Mouse (Mus musculus): ENCODE results near the gene Lrrc41.
A peak's percentile ranks its signal among the peaks of the same experiment; 100 is the strongest.

Lrrc41 gene

DNA sequence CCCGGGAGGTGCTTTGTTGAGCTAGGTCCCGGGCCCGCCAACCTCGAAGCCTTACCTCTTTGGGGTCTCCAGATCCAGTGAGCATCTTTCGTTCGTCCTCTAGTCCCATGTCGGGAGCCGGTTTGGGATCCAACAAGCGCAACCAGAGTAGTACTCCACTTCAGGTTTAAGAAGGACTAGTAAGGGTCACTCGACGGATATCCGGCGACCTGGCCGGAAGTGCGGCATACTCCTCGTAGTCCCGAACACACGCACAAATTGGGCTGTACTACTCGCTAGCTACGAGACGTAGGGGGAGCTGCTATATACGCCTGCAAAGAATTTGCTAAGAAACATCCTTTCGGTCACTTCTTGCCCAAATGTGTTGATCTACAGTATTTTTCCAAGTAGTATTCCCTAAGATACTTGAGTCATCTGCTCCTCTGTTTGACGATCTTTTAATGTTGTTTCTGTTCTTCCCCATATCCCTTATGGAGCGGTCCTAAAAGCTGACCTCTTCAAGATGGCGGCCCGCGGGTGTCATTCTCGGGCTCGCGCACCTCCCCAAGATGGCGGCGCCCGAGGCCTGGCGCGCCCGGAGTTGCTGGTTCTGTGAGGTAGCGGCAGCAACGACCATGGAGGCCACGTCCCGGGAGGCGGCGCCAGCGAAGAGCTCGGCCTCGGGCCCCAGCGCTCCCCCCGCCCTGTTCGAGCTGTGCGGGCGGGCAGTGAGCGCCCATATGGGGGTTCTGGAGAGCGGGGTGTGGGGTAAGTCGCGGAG lies at the start of gene Lrrc41, which contains the start of gene Uqcrh:
Gene Lrrc41, plus strand, starts transcription at position 409 of the 760 bp plus-strand sequence.
Gene Uqcrh, minus strand, starts transcription at position 211 of the 760 bp plus-strand sequence.
- peak; percentile 94 for DNase-seq (ENCODE audit: low spot score)

DNA sequence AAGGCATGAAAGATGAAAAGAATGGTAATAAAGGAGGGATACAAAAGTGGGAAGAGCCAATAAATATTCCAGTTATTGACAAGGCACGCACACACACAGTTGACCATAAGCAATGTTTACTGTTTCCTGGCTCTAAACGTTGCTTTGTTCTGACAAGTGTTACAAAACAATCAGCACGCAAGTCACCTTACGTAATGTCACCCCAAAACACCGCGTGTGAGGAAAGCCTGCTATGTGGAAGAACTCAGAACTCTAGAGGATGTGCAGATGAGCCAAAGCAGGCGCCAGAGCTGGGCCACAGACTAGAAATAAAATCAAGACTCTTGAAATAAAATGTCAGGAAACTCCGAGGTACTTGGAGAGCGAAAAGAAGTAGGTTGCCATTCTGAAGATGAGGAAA lies 42.2 kb upstream of the Lrrc41 start:
- no peak for DNase-seq (ENCODE audit: low spot score)

DNA sequence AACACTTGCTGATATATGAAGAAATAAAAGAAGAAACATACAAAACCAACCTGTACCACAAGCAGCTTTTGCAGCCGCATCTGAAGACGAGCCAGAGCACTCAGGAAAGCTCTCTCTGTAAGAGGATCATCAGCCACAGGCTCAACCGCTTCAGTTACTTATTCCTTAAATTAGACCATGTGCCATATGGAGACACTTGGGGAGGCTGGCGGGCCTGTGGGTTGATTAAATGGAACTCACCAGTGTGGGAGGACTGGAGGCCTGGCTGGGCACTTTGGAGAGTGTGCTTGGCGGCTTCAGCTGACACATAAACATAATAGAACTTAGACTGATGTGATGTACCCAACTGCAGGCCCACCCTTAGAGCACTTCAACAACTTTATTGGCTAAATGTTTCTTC lies 41.7 kb upstream of the Lrrc41 start:
- no peak for DNase-seq (ENCODE audit: low spot score)

DNA sequence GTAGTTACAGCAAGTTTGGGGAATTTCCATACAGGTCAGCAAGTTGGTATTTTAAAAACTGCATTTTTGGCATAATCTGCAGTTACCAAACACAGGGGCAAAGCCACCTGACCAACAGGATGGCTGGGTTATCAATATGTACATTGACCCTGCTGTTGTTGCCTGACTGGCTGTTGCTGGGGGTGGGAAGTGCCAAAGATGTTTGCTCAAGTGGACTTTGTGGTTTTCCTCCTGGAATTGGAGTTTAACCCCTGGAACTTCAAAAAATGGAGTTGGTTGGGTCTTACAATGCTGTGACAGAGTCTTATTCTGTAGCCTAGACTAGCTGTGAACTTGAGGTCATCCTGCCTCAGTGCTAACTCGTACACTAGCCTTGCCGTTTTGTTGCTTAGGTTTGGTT lies 34.6 kb upstream of the Lrrc41 start:
- DNase-seq (ENCODE audit: low spot score): no peak

DNA sequence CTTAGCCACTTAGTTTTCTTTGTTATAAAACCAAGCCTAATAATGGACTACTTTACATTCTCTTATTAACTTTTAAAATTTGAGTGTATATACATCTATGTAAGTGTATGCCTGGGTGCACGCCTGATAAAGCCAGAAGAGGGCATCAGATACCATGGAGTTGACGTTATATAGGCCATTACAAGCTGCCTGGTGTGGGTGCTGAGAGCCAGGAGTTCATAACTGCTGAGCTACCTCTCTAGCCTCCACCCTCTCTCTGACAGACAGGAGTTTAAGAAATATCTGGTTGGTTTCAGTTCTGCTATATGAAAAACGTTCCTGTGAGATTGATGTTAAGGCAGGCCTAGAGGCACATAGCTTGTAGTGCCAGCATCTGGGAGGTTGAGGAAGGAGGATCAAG lies 32.9 kb upstream of the Lrrc41 start:
- DNase-seq (ENCODE audit: low spot score): no peak

DNA sequence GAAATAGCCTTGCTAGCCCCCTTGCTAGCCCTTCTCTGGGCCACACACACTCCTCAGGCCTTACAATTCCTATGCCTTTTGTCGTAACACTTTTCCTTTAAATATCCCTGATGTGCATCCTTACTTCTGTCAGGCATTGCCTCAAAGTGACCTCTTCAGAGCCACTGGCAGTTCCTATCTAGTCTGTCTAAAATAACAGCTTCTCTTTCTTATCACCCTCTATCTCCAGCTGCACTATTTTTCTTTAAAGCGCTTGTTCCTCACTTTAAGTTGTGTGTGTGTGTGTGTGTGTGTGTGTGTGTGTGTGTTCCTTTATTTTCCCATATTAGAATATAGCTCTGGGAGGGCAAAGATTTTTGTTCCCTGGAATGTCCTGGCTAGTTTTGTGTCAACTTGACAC lies 28.5 kb upstream of the Lrrc41 start:
- no peak for DNase-seq (ENCODE audit: low spot score)

DNA sequence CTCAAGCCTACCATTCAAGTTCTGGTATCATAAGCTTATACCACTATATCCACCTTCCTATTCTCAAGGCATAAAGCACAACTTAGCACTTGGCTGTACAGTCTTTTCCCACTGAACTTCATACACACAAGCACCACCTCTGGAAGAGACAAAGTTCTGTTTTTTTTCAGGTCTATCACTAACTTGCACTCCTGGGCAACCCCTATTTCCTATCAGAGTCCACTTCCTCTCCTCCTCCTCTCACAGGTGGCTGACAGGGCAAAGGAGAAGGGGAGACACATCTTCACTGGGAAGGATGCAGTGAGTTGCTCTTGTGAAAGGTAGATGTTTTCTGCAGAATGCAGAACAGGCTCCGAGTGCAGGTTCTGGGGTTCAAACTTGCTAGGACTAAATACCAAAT lies 27.4 kb upstream of the Lrrc41 start:
- DNase-seq (ENCODE audit: low spot score): no peak

DNA sequence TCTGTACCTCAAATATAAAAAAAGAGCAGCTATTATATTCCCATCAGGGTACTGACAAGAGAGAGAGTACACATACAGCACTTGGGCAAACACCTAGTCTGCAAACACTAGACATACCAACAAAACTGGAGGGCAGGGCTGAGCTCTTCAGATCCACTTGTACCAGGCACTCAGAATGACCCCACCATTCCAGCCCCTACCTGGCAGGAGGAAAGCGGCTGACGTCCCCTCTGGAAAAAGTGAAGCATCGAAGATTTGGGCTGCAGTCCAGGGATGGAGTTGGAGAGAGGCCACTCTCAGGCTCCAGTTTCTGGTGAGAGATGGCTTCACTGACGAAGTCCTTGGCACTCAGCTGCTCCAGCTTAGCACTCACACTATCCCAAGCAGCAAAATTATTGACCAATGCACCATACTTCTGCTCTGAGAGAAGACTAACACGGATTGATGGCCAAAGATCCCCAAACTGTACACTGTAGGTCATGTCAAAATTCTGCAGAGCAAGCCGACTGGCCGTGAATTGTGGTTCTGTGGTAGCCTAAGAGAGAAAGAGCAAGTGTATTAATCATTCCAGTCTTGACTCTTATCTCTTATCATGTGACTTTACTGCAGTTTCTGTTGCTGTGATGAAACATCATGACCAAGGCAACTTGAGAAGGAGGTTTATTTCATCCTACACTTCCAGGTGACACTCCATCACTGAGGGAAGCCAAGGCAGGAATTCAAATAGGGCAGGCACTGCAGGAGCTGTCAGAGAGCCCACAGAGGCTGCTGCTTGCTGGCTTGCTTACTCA lies 26.7 kb upstream of the Lrrc41 start:
- no peak for DNase-seq (ENCODE audit: low spot score)

DNA sequence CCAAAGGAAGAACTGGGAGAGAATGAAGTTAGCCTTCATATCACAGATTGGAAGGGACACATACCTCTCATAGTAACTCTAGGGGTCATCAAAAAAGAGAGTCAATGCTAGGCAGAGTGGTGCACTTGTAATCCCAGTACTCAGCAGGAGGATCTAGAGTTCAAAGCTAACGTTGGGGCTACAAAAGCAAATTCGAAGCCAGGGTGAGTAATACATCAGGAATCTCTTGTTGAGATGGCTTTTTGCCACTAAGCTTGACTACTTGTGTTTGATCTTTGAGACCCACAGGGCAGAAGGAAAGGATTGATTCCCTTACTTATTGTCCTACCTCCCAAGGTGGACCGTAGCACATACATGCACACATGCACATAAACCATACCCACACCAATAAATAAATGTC lies 25.9 kb upstream of the Lrrc41 start:
- DNase-seq (ENCODE audit: low spot score): no peak

DNA sequence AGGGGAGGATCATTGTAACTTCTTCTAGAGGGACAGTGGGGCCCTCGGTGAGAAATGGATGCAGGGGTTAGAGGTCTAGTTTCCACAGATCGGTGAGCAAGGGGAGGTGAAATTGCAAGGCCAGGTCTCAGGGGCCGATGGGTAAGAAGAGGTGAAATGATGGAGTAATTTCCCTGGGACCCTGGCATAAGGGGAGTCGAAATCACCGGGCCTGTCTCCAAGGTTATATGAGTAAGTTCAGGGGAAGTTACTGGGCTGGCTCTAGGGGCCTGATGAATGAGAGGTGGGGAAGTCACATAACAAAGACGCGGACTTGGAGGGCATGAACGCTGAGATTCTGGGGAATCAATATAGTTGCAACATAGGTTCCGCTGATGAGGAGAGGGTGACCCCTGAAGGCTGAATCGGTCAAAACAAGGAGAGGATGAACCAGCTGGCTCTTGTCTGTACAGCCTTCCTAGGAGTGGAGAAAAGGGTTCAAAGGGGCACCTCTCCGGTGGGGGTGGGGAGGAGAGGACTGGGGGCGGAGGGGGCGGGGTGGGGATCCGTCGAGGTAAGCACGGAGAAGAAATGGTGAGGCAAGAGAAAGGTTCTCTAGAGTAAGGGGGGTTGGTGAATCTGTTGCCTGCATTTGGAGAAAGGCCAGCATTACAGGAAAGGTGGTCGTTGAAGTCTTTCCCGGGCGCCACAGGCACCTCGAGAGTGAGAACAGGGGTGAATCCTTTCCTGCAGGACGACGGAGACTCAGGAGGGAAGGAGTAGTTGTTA lies 22.4 kb upstream of the Lrrc41 start:
- DNase-seq (ENCODE audit: low spot score): no peak

DNA sequence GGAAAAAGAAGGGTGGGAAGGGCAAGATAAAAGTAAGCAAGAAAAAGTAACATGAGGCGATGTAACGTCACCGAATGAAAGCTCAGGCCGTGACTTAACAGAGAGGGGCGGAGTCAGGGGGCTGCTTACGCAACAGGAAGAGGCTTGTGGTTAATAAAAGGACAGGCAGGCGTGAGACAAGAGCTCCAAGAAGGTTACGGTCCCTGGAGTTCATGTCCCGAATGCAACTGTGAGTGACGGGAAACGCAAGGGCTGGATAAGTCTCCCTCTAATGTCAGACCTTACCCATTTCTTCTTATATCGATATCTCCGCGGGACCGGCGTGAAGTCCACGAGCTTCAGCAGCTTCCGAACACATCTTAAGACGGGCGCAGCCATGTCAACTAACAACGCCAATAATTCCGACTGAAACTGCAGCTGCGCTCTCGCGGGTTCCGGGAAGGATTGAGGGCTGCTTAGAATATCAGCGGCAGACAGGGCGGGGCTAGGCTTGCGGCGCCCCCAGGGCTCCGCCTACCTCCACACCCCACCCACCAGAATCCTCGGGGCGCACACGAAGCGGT lies 21.6 kb upstream of the Lrrc41 start, which contains the start of gene Nsun4:
Gene Nsun4, minus strand, starts transcription at position 478 of the 563 bp plus-strand sequence.
- peak; percentile 82 for DNase-seq (ENCODE audit: low spot score)

DNA sequence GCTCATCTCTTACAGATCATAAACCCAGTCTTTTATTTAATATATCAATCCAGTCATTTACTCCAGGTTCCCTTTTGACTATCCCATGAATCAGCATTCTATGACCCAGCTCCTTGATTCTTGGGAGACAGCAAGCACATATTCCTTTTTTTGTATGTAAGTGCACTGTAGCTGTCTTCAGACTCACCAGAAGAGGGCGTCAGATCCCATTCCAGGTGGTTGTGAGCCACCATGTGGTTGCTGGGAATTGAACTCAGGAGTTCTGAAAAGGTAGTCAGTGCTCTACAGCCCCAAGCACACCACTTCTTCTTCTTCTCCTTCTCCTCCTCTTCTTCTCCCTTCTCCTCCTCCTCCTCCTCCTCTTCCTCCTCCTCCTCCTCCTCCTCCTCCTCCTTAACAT lies 17.5 kb upstream of the Lrrc41 start:
- DNase-seq (ENCODE audit: low spot score): no peak

DNA sequence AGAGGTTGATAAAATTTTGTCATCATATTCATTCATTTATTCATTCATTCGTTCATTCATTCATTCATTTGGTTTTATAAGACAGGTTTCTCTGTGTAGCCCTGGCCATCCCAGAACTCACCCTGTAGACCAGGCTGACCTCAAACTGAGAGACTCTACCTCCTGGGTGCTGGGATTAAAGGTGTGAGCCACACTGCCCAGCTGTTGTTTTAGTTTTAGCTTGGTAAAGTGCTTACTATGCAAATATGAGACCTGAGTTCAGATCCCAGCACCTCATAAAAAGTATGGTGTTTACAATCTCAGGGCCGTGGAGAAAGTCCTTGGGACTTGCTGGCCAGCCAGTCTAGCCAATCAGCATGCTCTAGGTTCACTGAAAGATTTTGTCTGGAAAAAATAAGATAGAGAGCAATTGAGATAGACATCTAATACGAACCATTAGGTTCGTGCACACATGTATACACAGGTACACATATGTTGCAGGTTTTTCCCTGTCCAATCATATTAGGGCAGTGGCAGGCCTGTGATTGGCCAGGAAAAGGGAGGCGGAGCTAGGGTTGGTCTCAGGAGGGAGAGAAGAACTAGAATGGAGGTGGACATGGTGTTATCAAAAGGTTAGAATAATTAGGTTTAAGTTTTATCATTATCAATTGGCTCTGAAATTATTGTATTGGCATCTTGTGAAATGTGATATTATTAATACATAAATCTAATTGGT lies 15.9 kb upstream of the Lrrc41 start:
- DNase-seq (ENCODE audit: low spot score): no peak

DNA sequence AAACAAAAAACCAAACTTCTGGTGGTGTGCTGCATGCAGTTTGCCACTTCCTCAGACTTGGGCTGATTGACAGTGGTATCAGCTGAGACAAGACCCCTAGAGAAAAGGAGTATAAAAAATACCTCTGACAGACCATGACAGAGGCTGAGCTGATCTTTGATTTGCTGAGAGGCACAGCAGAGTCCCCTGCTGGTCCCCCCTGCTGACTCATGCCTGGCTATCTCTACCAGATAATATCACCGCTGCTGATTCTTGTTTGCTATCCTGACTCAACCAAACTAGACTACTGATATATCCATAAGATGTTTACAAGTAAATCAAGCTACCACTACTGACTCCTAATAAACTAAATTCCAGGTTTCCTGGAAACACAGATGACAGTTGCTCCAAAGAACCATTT lies 11.2 kb upstream of the Lrrc41 start:
- DNase-seq (ENCODE audit: low spot score): no peak

DNA sequence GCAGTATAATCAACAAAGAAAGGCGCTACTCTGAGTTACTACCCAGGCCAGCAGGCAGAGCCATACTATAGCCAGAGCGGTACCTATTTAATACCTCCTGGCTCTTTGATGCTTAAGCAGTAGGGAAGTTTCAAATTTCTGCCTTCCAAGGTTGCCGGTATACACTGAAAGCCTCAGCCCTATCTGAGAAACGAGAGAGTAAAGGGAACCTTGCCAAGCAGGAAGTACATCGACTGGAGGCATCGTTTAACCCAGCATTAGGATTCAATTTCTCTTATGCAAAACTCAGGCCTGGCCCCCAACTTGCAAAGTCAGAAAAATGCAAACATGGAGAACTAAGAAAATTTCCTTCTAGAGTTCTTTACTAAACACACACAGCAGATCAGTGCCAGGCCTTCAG lies 5.0 kb upstream of the Lrrc41 start:
- DNase-seq (ENCODE audit: low spot score): no peak

DNA sequence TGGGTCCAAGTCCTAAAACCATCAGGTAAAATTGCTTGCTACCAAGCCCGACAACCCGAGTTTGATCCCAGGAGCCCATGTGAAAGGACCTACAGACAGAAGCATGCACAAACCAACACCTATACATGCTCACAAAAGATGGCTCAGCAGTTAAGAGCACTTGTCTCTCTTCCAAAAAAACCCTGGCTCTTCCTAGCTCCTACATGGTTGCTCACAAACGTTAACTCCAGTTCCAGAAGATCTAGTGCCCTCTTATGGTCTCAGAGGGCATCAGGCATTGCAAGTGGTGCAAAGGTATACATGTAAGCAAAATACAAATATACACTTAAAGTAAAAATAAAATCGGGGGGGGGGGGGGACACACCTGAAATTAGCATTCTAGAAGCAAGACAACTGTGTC lies 1.9 kb upstream of the Lrrc41 start:
- no peak for DNase-seq (ENCODE audit: low spot score)

DNA sequence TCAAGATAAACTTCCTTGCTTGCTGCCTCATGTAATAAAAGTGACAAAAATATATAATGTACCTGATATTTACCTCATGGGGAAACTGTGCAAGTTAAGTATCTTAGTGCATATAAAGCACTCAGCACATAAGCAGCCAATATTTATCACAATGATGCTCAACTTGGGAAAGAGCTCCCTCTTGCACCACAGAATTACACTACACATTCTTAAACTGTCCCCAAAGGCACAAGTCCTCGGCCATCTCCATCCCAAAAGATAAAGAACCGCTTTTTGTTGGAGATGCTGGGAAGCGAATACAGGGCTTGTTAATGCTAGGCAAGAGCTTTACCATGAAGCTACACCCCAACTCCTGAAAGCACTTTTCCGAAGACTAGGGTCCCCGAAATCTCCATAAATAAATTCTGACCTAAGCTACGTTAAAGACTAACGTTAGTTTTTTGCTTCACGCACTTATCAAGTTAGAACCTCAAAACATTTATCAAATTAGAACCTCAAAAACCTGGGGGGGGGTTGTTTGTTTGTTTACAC lies 859 bp upstream of the Lrrc41 start:
- DNase-seq (ENCODE audit: low spot score): no peak

DNA sequence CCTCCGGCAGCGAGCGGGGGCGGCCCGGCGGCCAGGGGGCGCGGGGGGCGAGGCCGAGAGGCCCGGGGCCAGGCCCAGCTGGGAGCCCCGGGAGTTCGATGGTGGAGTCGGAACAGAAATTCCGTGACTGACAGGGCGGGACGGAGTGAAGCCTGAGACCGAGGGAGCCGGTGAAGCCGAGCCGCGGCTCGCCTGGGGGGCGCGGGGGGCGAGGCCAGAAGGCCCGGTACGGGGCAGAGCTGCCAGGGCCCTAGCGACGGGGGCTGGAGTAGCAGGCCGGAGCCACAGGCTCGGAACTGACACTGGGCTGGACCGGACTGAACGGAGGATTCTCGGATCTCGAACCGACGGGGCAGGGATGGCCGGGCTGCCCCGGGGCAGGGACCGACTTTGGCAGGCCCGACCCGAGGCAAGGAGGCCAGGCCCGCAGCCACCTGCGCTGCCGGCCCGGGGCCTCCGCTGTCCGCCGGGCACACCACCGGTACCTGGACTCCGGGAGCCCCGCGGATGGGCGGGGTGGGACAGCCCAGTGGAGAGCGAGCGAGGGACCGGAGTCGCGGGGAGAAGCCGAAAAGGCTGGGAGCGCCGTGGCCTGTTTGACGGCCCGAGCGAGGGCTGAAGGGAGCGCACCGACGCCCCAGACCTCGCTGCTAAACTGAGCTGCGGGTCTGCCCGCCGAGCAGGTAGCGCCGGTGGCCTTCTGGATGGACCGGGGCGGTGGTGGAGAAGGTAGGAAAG lies 731 bp downstream of the Lrrc41 start:
- DNase-seq (ENCODE audit: low spot score): peak; percentile 56

DNA sequence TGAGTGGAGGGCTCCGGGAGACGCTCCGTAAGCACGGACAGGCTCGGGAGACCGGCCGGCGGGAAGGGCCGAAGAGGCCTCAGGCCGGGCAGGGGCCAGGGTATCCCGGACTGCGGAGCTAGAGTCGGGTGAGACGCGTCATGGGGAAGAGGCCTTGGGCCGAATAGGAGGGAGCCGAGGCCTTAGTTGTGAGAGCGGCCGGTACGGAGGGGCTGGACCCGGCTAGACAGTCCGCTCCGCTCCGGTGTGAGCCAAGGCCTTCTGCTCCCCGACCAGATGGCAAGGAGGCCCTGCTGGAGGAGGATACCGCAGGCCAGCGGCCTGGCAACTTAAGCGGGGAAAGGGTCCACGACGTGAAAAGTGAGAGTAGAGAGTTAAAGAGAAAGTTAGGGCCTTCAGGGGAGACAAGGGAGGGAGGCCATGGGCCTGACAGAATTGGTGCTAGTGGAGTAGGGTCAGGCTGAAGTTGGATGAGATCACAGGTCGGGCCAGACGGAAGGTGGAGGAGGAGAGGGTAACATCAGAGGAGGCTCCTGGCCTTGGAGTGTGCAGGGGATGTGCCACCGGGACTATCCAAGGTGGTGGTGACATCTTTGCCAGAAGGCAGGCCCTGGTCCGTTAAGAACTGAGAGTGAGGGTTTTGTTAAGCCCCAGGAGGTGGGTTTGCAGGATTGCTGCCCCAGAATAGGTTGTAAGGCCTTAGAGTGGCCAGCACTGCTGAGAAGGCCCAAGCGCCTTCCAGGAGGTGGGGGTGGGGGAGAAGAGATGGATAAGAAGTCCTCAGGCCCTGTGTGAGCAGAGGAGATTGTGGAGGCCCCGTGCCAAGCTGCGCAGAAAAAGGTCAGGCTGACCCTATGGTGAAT lies 1.5 kb downstream of the Lrrc41 start:
- DNase-seq (ENCODE audit: low spot score): peak; percentile 33

All from urinary bladder, postnatal 25 days (tissue).